Mouse (Mus musculus): ENCODE measurements around the gene Ankfy1.
"Not testable (repeated sequence)": the region's sequence is repeated elsewhere in the genome, so short reads cannot be mapped to it uniquely, and the experiment has no call there.

Ankfy1 gene

DNA sequence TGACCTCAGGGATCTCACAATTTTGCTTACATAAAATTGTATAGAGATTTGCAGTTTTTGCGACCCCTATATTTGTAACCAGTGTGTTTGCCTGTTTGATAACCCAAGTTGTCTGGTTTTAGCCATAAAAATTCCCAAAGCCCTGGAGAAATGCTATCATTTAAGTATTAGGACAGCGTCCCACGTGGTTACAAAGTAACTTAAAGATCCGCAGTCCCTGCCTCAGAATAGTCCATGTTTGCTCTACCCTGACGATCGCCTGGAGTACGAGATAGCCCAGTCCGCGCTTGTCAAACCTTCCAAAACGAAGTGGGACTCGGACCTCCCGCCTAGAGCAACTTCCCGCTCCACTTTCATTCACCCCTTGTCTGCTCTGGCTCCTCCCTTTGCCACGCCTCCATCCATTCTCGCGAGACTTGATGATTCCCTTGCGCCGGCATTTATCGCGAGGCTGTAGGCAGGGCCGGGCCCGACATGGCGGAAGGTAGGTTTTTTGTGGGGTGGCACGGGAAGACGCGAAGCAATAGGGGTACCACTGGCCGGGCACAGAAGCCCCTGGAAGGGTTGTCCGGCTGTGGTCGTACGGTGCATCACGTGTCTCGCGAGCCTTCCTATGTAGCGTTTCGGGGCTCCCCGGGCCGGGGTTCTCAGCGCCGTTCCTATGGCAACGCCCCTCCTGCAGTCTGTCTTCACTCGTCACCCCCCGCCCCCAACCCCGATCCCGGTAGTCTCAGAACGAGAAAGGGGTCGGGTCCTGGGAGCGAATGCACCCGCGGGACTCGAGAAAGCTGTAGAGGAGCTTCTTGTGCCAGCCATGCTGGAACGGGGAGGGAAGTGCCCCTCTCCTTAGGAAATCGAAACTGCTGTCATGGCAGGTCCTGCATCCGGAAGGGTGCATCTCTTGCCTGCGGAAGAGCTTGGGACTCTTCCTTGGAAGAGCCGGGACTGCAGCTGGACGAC lies at the start of gene Ankfy1:
Gene Ankfy1, plus strand, starts transcription at position 456 of the 960 bp plus-strand sequence.
- DNase-seq (ENCODE audit: low spot score in 2 of 2), result peak; percentile 93 to 96

DNA sequence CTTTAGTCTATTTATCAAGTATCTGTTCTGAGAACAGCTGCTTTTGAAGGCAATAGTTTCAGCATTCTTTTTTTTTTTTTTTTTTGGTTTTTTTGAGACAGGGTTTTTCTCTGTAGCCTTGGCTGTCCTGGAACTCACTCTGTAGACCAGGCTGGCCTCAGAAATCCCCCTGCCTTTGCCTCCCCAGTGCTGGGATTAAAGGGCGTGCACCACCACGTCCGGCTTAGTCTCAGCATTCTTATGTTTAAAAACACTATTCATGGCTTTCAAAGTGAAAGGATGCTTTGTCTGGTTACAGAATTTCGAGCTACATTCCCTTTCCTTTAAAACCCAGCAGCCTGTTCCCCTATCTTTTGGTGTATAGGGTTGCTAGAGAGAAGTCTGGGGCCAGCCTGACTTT lies 47.1 kb upstream of the Ankfy1 start:
- DNase-seq (ENCODE audit: low spot score in 2 of 2), result no peak

DNA sequence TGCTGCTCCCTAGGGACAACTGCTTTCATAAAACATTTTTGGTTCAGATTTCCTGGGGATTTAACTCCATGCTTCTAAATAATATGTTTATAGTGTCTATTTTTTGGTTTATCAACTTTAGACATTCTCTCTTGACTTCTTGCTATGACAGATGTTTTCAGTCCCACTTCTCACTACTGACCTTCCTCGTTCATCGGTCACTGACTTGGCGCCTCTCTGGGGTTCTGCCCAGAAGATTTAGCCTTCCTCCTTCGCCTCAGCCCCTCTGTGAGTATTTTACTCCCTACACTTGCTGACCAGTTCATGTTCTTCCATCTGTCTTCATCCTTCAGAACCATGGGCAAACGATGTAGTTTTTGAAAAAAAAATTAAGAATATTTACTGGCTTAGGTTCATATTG lies 44.4 kb upstream of the Ankfy1 start:
- no peak for DNase-seq (ENCODE audit: low spot score in 2 of 2)

DNA sequence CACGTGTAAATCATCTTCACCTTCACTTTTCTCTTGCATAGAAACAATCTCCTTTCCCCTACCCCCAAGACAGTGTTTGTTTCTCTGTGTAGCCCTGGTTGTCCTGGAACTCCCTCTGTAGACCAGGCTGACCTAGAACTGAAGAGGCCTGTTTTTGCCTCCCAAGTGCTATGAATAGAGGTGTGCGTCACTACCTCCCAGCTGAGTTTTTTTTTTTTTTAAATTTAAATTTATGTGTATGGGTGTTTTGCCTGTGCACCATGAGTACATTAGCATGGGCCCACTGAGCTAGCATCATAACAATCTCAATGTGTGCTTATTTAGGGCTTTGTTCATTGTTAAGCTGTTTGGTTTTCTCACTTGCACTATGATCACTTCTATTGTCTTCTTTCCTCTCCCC lies 39.5 kb upstream of the Ankfy1 start:
- DNase-seq (ENCODE audit: low spot score in 2 of 2), result no peak

DNA sequence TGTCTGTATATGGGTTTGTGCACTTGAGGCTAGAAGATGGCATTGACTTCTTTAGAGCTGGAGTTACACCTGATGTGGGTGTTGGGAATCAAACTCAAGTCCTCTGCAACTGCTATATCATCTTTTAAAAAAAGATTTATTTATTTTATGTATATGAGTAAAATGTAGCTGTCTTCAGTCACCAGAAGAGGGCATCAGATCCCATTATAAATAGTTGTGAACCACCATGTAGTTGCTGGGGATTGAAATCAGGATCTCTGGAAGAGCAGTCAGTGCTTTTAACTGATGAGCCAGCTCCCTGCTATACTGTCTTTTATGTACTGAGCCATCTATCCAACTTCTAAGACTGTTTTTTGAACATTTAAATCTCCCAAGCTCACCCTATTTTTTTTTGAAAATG lies 29.9 kb upstream of the Ankfy1 start:
- no peak for DNase-seq (ENCODE audit: low spot score in 2 of 2)

DNA sequence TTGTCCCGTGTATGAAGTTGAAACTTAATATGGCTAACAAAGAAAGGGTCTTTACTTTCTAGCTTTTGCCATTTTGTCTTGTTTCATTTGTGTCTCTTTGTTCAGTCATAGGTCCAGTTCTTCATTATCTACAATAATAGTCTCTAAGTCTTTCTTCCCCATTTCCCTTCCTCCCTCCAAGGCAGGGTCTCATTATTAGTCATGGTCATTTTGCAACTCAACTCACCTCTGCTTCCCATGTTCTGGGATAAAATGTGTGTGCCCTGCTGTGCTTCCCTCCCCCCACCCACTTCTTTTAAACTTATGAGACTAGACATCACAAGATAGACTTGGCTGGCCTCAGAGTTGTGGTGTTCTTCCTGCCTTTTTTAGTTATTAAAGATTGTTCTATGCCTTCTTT lies 29.4 kb upstream of the Ankfy1 start:
- no peak for DNase-seq (ENCODE audit: low spot score in 2 of 2)

DNA sequence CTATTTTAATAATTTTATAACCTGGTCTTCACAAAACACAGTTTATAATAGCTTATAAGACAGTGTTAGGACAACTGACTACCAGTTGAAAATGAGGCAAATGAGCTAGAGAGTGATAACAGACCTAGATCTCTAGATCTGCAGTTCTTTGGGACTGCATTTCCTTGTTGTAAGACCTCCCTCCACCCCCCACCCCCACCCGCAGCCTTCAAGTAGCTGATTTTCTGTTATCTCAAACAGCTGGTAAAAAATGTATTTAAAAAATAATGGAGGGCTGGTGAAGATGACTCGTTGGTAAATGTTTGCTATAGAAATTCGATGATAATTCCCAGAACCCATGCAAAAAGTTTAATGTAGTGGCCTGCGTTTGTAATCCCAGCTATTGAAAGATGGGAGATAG lies 25.2 kb upstream of the Ankfy1 start:
- DNase-seq (ENCODE audit: low spot score in 2 of 2), result no peak

DNA sequence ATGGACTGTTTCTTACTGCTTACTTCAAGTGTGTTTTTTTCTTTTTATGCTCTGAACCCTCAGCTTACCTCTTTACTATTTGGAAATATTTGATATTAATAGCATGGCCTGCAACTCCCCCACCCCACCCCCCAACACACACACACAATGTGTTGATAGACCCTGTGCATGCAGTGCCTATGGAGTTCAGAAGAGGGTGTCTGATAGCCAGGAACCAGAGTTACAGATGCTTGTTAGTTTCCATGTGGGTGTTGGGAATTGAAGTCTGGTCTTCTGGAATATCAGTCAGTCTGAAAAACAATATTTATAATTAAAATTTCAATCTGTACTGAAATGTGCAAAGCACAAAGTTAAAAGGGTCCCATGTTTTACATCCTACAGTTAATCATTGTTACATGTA lies 19.2 kb upstream of the Ankfy1 start:
- no peak for DNase-seq (ENCODE audit: low spot score in 2 of 2)

DNA sequence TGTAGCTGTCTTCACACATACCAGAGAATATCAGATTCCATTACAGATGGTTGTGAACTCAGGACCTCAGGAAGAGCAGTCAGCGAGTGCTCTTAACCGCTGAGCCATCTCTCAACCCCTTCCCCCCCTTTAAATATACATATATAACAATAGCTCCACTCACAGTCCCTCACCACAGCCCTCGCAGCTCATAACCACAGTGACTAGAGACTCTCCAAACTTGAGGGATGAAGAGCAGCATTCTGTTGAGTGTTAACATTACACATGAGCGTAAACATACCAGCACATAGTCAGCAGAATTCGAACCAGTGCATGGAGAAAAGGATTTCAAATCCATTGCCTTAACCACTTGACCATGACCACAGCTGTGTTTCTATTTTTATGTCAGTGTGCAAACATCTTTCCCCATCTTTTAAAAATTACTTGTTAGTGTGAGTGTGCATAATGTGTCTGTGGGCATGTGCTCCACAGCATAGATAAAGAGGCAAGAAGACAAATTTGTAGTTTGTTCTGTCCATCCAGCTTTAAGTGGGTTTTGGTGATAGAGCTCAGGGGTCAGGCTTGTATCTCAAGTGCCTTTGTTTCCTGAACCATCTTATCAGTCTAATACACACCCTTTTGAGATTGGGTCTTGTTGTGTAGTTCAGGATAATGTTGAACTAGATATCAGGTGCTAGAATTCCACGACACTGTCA lies 18.4 kb upstream of the Ankfy1 start:
- DNase-seq (ENCODE audit: low spot score in 2 of 2), result no peak

DNA sequence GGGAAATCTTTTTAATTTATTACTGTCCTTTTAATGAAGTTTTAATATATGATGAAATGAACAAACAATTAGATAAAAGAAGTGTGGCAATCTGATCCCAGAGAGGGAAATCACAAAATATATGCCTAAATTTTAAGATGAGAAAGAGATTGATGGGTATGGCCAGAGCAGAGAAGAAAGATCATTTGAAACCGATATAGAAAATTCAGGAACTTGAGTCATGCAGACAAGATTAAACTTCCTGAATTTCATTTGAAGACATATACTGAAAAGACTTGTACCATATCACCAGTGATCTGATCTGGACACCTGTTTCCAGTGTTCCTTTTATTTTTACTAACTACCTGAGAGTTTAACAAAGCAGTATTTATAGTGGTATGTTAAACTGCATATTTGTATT lies 17.4 kb upstream of the Ankfy1 start:
- DNase-seq (ENCODE audit: low spot score in 2 of 2), result no peak

DNA sequence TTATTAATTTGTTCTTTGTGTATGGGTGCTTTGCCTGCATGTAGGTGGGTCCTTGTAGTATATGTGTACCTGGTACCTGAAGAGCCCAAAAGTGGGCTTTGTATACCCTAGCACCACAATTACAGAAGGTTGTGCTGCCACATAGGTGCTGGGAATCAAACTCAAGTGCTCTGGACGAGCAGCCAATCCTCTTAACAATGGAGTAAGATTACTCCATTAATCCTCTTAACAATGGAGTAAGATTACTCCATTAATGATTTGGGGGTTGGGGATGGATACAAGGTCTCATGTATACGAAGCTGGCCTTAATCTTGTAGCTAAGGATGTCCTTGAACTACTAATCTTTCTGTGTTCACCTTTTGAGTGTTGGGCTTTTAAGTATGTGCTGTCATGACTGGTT lies 14.5 kb upstream of the Ankfy1 start:
- no peak for DNase-seq (ENCODE audit: low spot score in 2 of 2)

DNA sequence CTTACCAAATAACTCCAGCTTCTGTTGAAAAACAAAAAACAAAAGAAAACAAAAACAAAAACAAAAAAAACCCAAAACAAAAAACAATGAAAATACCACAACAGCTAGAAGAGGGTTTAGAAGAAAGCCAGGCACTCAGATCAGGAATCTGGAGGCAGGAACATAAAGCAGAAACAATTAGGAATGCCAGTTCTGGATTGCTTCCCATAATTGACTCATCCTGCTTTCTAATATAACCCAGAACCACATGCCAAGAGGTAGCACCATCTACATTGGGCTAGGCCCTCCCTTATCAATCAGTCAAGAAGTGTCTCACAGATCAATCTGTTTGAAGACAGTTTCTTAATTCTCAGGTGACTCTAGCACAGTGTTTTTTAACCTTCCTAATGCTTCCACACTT lies 9.1 kb upstream of the Ankfy1 start:
- DNase-seq (ENCODE audit: low spot score in 2 of 2), result no peak

DNA sequence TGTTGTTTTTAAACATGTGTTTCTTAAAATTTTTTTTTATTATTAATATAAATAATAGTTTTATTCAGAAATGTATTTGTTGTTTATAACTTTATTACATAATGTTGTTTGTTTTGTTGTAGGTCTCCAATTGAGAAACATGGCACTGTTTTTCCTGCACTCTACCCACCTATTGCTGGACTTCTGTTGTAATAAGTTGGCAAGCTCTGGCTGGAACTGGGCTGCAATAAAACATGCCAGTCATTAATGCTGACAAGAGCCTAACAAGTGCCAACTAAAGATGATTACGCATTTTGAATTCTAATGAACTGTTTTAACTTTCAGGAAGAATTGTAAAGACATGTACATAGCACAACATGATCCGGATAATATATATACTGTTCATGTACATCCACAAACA lies 6.4 kb upstream of the Ankfy1 start:
- DNase-seq (ENCODE audit: low spot score in 2 of 2), result no peak

DNA sequence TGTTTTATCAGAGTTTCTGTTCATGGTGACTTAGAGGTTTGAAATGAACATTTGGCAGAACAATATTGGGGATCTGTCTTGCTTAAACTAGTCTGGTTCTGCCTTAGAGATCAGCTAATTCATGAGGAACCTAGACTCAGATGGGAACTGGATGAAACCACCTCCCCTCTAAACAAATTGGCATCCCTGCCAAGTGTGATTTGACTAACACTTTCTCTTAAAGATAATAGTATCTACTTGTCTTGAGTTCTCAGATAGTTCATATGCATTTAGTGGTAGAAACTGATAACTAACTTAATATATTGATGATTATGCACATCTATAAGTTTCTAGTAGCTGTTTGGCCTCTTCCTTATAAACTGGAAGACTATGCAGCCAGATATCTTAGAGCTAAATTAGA lies 3.1 kb upstream of the Ankfy1 start:
- DNase-seq (ENCODE audit: low spot score in 2 of 2), result no peak

DNA sequence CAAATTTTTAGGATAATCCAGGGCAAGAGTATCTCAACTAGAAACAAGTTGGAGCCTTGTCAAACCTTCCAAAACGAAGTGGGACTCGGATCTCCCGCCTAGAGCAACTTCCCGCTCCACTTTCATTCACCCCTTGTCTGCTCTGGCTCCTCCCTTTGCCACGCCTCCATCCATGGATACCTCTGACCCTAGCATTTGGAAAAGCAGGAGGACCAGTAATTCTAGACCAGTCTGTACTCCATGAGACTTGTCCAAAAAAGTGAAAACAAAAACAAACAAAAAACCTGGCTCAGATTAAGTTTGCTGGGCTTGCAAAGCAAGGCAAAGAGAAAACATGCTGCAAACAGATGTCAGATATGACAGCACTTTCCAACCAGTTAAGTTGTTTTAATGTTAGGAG lies 1.6 kb upstream of the Ankfy1 start:
- DNase-seq (ENCODE audit: low spot score in 2 of 2), result no peak

DNA sequence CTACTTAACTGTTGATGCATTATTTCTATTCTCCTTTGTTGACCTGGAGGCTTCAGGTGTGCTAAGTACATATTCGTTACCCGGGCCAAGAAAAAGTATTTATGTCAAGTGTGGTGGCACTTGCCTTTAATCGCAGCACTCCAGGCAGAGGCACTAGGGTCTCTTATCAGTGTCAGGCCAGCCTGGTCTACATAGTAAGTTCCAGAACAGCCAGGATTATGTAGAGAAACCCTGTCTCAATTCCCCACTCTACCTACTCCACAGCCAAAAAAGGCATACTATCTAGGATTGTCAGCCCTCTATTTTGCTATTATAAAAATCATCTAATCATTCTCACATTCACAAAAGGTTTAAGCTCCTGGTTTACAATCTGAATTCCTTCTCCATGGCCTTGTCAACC lies 691 bp upstream of the Ankfy1 start:
- no peak for DNase-seq (ENCODE audit: low spot score in 2 of 2)

DNA sequence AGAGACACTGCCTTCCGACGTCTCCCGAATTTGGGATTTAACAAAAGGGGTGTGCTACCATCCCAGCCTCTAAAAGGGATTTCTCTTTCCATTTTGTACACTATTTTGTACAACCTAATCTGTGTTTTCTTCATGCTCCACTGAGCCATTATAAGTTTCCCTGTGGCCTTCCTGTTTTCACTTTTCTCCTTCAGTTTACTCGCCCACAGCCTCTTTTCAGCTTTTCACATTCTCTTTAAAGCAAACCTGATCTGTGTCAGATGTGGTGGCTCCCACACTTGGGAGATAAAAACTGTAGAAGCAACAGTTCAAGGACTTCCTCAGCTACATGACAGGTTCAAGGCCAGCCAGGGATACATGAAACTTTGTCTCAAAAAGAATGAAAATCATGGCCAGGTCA lies 2.5 kb downstream of the Ankfy1 start:
- no peak for DNase-seq (ENCODE audit: low spot score in 2 of 2)

DNA sequence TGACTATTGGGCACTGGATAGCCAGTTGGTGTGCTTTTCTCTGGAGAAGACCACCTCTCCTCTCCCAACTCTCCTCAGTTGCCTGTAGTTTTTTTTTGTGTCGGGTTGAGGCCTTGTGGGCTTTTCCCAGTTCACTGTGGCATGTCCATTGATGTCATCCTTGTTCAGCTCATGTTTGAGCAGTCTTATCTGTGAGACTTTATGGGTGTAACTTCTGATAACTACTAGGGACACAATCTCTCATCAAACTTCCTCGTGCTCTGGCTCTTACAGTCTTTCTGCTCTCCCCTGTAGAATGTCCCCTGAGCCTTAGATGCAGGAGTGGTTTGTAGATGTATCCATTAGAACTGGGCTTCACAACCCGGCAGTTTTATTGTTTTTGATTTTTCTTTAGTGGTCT lies 5.2 kb downstream of the Ankfy1 start:
- no peak for DNase-seq (ENCODE audit: low spot score in 2 of 2)

DNA sequence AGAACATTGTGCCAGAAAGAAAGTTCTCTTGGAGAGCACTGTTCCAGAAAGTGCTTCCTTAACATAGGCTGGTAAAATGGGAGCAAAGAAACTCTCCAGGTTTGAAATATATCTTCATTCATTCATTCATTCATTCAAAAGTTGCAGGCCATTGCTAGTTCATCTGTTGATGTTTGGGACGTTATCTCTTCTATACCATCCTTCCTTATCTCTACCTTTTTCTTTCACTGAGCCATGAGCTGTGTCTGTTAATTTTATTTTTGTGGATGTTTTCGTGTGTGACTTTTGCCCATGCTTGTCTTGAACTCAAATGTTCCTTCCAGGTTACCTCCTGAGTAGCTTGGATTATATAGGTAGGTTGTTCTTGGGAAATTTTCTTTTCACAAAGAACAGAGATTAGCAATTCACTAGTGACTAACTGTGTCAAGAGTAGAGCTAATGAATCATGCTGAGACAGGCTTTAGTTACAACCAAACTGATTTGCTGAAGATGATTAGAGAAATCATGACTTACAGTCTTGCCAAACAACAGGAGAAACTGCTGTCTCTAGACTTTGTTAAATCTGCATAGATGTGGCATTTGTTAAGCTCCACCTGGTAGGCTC lies 6.7 kb downstream of the Ankfy1 start:
- DNase-seq (ENCODE audit: low spot score in 2 of 2), result no peak

DNA sequence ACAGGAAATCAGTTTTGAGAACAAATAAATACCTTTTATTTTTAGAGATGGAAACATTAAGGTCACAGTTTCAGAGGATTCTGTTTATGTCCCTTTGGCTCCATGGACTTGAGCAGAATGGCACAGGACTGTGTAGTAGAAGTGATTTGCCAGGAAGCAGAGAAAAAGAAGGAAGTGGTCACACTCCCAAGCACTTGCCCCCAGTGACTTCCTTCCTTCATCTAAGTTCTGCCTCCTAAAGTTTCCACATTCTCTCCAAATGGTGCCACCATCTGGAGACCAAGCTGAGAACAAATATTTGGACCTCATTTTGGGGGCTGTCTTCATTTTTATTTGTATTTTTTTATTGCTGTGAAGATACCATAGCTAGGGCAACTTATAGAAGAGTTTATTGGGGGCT lies 7.5 kb downstream of the Ankfy1 start:
- no peak for DNase-seq (ENCODE audit: low spot score in 2 of 2)

DNA sequence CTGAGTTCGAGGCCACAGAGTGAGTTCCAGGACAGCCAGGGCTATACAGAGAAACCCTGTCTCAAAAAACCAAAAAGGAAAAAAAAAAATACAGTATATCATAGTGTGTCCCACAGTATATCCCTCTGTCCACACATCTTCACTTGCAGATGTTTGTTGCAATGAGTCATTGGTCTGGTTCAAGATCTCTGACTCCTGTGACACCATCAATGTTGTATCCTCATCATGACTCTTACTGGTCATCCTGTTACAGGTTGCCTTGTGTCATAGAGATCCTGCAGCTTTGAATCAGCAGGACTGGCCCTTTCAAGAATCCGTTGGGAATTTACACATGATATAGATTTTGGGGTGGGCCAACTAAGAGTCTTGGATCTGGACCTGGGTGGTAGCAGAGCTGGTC lies 15.3 kb downstream of the Ankfy1 start:
- DNase-seq (ENCODE audit: low spot score in 2 of 2), result not testable (repeated sequence)

DNA sequence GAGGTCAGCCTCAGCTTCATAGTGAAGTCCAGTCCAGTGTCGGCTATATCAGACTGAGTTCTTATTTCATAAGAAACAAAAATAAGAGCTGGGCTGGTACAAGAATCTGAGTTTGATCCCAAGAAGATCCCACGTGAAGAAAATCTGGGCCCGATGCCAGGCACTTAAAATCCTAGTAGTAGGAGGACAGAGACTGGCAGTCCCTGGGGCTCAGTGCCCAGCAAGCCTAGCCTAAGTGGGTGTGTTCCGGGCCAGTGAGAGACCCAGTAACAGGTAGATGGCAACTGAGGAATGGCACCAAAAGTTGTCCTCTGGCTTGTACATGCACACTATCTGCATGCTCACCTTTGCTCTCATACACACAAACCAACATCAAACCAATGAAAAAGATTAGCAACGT lies 22.9 kb downstream of the Ankfy1 start:
- peak; percentile 28 to 49 for DNase-seq (ENCODE audit: low spot score in 2 of 2)

DNA sequence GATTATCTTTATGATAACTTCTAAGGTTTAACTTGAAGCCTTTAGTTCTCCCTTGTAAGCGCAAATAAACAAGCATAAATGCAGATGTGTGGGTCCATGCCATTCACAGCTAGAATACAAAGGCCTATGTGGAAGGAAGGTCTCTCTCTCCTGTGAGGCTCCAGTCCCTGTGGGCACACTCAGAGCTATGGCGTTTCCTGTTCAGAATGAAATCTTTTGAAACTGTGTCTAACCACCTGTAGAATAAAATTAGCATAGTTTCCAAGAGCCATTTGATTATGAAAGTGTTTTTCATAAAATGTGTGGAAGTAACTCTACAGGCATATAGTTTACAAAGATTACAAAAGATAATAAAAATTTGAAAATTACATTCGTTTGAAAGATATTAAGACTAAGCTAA lies 28.4 kb downstream of the Ankfy1 start:
- no peak for DNase-seq (ENCODE audit: low spot score in 2 of 2)

Data from frontal cortex, postnatal 14 days (tissue).